In the genomic region with DNA sequence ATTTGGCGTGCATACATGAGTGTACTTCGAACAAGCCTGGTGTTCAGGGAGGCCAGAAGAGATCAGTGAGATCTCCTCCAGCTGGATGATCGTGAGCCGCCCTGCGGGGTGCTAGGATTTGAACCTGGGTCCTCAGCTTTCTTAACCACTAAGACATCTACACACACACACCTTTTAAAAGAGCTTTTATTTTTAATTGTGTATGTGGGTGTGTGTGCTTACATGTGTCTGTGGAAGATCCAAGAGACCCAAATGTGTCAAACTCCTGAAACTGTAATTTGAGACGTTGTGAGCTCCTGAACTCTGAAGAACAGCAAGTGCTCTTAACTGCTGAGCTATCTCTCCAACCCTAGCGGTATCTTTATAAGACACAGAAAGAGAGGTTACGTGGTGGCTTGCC, we compare ENCODE assay signal across 9 mouse cellular contexts. TPM values are rescaled to one million over a fixed set of nuclear protein-coding genes. Genes with fewer than 3 reads are reported as not detected.
DNase-seq lines count a peak whose midpoint lies in the region; ATAC-seq and TF ChIP-seq lines count a peak whose summit lies in the region.
"Had no signal": no experiment of that assay in that cellular context is flagged by ENCODE, and none has a peak within 500 bp of the region (broad histone marks: within the 10 kb centered on the region; RNA-seq: fewer than 3 reads in every experiment).

No protein-coding gene starts in this region.

- no peak for TF ChIP-seq EP300 in ES-Bruce4 (IDR thresholded peaks at IDR 0.05; ENCODE audit: insufficient read depth, low read depth, low read length)

- TF ChIP-seq CTCF in ES-Bruce4 (IDR thresholded peaks at IDR 0.05; ENCODE audit: low read depth, low read length): no peak
- TF ChIP-seq CTCF in cerebellum, adult 2 months (IDR thresholded peaks at IDR 0.05; ENCODE audit: borderline replicate concordance, insufficient read depth, low read depth, low read length): no peak

- H3K4me2 ChIP-seq in heart, embryonic 13.5 days: peak overlapping the region; percentile 74
- H3K4me2 ChIP-seq in hindbrain, embryonic 13.5 days: peak overlapping the region; percentile 73
- peak overlapping the region; percentile 62 for H3K4me2 ChIP-seq in midbrain, embryonic 13.5 days (replicated peaks)

- 31% methylated on average over 8 of the region's 8 CpGs for WGBS in heart, embryonic 13.5 days
- 54% methylated on average over 8 of the region's 8 CpGs for WGBS in hindbrain, embryonic 13.5 days
- 54% methylated on average over 8 of the region's 8 CpGs for WGBS in midbrain, embryonic 13.5 days
- 60% methylated on average over 8 of the region's 8 CpGs for WGBS in cerebellum, adult 2 months

- no peak for DNase-seq in heart, postnatal 10 days
- DNase-seq in gastrocnemius, postnatal 36 days: no peak
- no peak for DNase-seq in cerebellum, adult 2 months
- DNase-seq in thymus, postnatal 14 days: no peak
- DNase-seq: lung, adult 18-20 months had no signal

- peaks cover 36% of the 10 kb centered on the region for H3K4me1 ChIP-seq in heart, embryonic 13.5 days
- peaks cover 7% of the 10 kb centered on the region for H3K4me1 ChIP-seq in ES-Bruce4 (ENCODE audit: control insufficient read depth, insufficient read depth, low read length)
- H3K4me1 ChIP-seq in hindbrain, embryonic 13.5 days (replicated peaks): peaks cover 34% of the 10 kb centered on the region
- peaks cover 23% of the 10 kb centered on the region for H3K4me1 ChIP-seq in midbrain, embryonic 13.5 days (replicated peaks)
- peaks cover 13% of the 10 kb centered on the region for H3K4me1 ChIP-seq in cerebellum, adult 2 months (ENCODE audit: control insufficient read depth, insufficient read depth, low read length)

- intact Hi-C loops in heart, postnatal 10 days (cut with DNase I): no loop called here
- intact Hi-C loops in gastrocnemius, postnatal 36 days (cut with DNase I): no loop called here

- no peak overlapping the region for H3K27ac ChIP-seq in heart, embryonic 13.5 days (replicated peaks)
- H3K27ac ChIP-seq in ES-Bruce4 (ENCODE audit: insufficient read depth, low read length): no peak overlapping the region
- no peak overlapping the region for H3K27ac ChIP-seq in hindbrain, embryonic 13.5 days
- no peak overlapping the region for H3K27ac ChIP-seq in midbrain, embryonic 13.5 days
- H3K27ac ChIP-seq in cerebellum, adult 2 months (ENCODE audit: insufficient read depth, low read length): no peak overlapping the region

- H3K27me3 ChIP-seq in heart, embryonic 13.5 days (replicated peaks): no peaks in the 10 kb centered on the region
- no peaks in the 10 kb centered on the region for H3K27me3 ChIP-seq in ES-Bruce4 (ENCODE audit: control insufficient read depth, insufficient read depth, low read length, poor library complexity, severe bottlenecking)
- H3K27me3 ChIP-seq in hindbrain, embryonic 13.5 days: no peaks in the 10 kb centered on the region
- H3K27me3 ChIP-seq in midbrain, embryonic 13.5 days: no peaks in the 10 kb centered on the region
- no peaks in the 10 kb centered on the region for H3K27me3 ChIP-seq in cerebellum, adult 2 months (ENCODE audit: control insufficient read depth, insufficient read depth, low read length)

- TF ChIP-seq POLR2A in ES-Bruce4 (IDR thresholded peaks at IDR 0.05; ENCODE audit: insufficient read depth, low read length): no peak
- no peak for TF ChIP-seq POLR2A in cerebellum, adult 2 months (IDR thresholded peaks at IDR 0.05; ENCODE audit: borderline replicate concordance, insufficient read depth, low read length)

- no peaks in the 10 kb centered on the region for H3K36me3 ChIP-seq in heart, embryonic 13.5 days
- H3K36me3 ChIP-seq in ES-Bruce4 (ENCODE audit: control insufficient read depth, insufficient read depth, low read length, poor library complexity, severe bottlenecking): no peaks in the 10 kb centered on the region
- no peaks in the 10 kb centered on the region for H3K36me3 ChIP-seq in hindbrain, embryonic 13.5 days
- H3K36me3 ChIP-seq in midbrain, embryonic 13.5 days: no peaks in the 10 kb centered on the region

- ATAC-seq in heart, embryonic 13.5 days (ENCODE audit: extremely low read depth, insufficient number of reproducible peaks, low FRiP score, low TSS enrichment): no peak
- ATAC-seq in hindbrain, embryonic 13.5 days (ENCODE audit: low FRiP score): no peak
- ATAC-seq in midbrain, embryonic 13.5 days: no peak

- peak overlapping the region; percentile 73 for H3K4me3 ChIP-seq in heart, embryonic 13.5 days
- H3K4me3 ChIP-seq in ES-Bruce4 (ENCODE audit: low read depth, low read length): peak overlapping the region; percentile 71
- H3K4me3 ChIP-seq in hindbrain, embryonic 13.5 days: peak overlapping the region; percentile 76
- H3K4me3 ChIP-seq in midbrain, embryonic 13.5 days (replicated peaks): peak overlapping the region; percentile 61
- no peak overlapping the region for H3K4me3 ChIP-seq in cerebellum, adult 2 months (replicated peaks; ENCODE audit: insufficient read depth, low read depth, low read length)

- no peaks in the 10 kb centered on the region for H3K9me3 ChIP-seq in heart, embryonic 13.5 days
- H3K9me3 ChIP-seq in ES-Bruce4 (replicated peaks; ENCODE audit: control insufficient read depth, insufficient read depth, low read length, poor library complexity, severe bottlenecking): no peaks in the 10 kb centered on the region
- H3K9me3 ChIP-seq in hindbrain, embryonic 13.5 days: no peaks in the 10 kb centered on the region
- no peaks in the 10 kb centered on the region for H3K9me3 ChIP-seq in midbrain, embryonic 13.5 days

- H3K9ac ChIP-seq in heart, embryonic 13.5 days: peak overlapping the region; percentile 83
- H3K9ac ChIP-seq in ES-Bruce4 (ENCODE audit: low read depth, poor library complexity, severe bottlenecking): peak overlapping the region; percentile 26
- H3K9ac ChIP-seq in hindbrain, embryonic 13.5 days: peak overlapping the region; percentile 83
- H3K9ac ChIP-seq in midbrain, embryonic 13.5 days (replicated peaks): peak overlapping the region; percentile 67

RNA-seq across cellular contexts. Expression of gene Dcaf4, which starts 0.8 kb away (rescaled TPM):
- polyA plus RNA-seq in heart, embryonic 13.5 days (2015; fragmentation: Nextera tagmentation; extraction: Ambion mirVana): 23.3 TPM in 2 replicates
- 10 to 100 TPM; 18.6 to 19.5 TPM for total RNA-seq in heart, postnatal 10 days (2021)
- 125 and 134 TPM in 2 replicates for polyA plus RNA-seq in ES-Bruce4 (2011; ENCODE audit: insufficient read depth, insufficient read length, low read depth, missing spikeins)
- polyA plus RNA-seq in hindbrain, embryonic 13.5 days (2015; fragmentation: Nextera tagmentation; extraction: Ambion mirVana): 37.3 and 40.6 TPM in 2 replicates
- 38.0 and 39.0 TPM in 2 replicates for polyA plus RNA-seq in midbrain, embryonic 13.5 days (2015; fragmentation: Nextera tagmentation; extraction: Ambion mirVana)
- 10 to 100 TPM; 20.3 to 20.7 TPM for total RNA-seq in gastrocnemius, postnatal 36 days (2021)
- 34.1 and 34.8 TPM in 2 replicates for polyA plus RNA-seq in cerebellum, adult 2 months (2012; rRNA removed)

RNA-seq across cellular contexts. Expression of gene Dpf3, which starts 33.6 kb away (rescaled TPM):
- 18.8 and 23.1 TPM in 2 replicates for polyA plus RNA-seq in heart, embryonic 13.5 days (2015; fragmentation: Nextera tagmentation; extraction: Ambion mirVana)
- total RNA-seq in heart, postnatal 10 days (2021): 10 to 100 TPM; 17.3 to 18.1 TPM
- polyA plus RNA-seq in ES-Bruce4 (2011; ENCODE audit: insufficient read depth, insufficient read length, low read depth, missing spikeins): 0.81 TPM in 1 of 2 replicates, not detected in the other
- polyA plus RNA-seq in hindbrain, embryonic 13.5 days (2015; fragmentation: Nextera tagmentation; extraction: Ambion mirVana): 26.9 and 27.7 TPM in 2 replicates
- 25.2 and 26.9 TPM in 2 replicates for polyA plus RNA-seq in midbrain, embryonic 13.5 days (2015; fragmentation: Nextera tagmentation; extraction: Ambion mirVana)
- total RNA-seq in gastrocnemius, postnatal 36 days (2021): 10 to 100 TPM; 15.9 to 20.0 TPM
- polyA plus RNA-seq in cerebellum, adult 2 months (2012; rRNA removed): 42.6 and 52.3 TPM in 2 replicates

Comparison
In these comparisons a context has a peak if more than half of its experiments do, and no peak if none do; other contexts are left out.
1. H3K9ac ChIP-seq: peak in every context shown above with its lines; median percentile 83 in heart, embryonic 13.5 days; 83 in hindbrain, embryonic 13.5 days; 67 in midbrain, embryonic 13.5 days; 26 in ES-Bruce4.
2. RNA of gene Dpf3, which starts 33.6 kb away (polyA plus RNA-seq): 42.6 to 52.3 TPM in cerebellum, adult 2 months, 26.9 to 27.7 TPM in hindbrain, embryonic 13.5 days, 25.2 to 26.9 TPM in midbrain, embryonic 13.5 days and 18.8 to 23.1 TPM in heart, embryonic 13.5 days; 0.81 TPM in ES-Bruce4; every median in the first group is over 10 times any median in the second.
3. Peak in every context shown above with its lines, with median percentiles within 50 percentile points of each other: H3K4me2 ChIP-seq.